Mouse (Mus musculus) E14TG2a.4 (cell line): ENCODE results near the gene Morn3.

Source experiments
- H3K27me3 ChIP-seq: 2 replicates; pipeline ENCODE4 v1.6.1; 2014; ENCODE audit warnings: low read length, control low read depth; ENCODE audit not compliant: insufficient read depth
- H3K36me3 ChIP-seq: 2 replicates; pipeline ENCODE4 v1.6.1; 2014; ENCODE audit warnings: low read length, control low read depth; ENCODE audit not compliant: insufficient read depth
- H3K4me1 ChIP-seq: replicated peaks from 2 replicates; pipeline ENCODE4 v1.6.1; 2014; ENCODE audit warnings: low read depth, low read length, control low read depth
- H3K4me3 ChIP-seq: replicated peaks from 2 replicates; pipeline ENCODE4 v1.5.1; 2014; ENCODE audit warnings: mild to moderate bottlenecking, low read length
- H3K9me3 ChIP-seq: 2 replicates; pipeline ENCODE4 v1.6.1; 2014; ENCODE audit warnings: low read length, control low read depth
- CTCF ChIP-seq: conservative IDR thresholded peaks from 2 replicates; pipeline ENCODE4 v1.5.1; 2014; ENCODE audit warnings: low read length
- NANOG ChIP-seq: IDR thresholded peaks from 2 replicates; pipeline ENCODE4 v1.6.1; 2014; ENCODE audit warnings: borderline replicate concordance, low read length, mixed read lengths
- POU5F1 ChIP-seq: IDR thresholded peaks from 2 replicates; pipeline ENCODE4 v1.6.1; 2014; ENCODE audit warnings: low read length, borderline replicate concordance

Gene Morn3

GRCm38 (mm10) chr5:123010806-123011205, 36.0 kb downstream of the Morn3 start:
- no peak for TF ChIP-seq NANOG
- peak; percentile 97 for TF ChIP-seq CTCF
- peaks cover 48% of the 10 kb centered on the region for H3K4me1 ChIP-seq
- H3K4me3 ChIP-seq, result no peak overlapping the region
- 0 out of 2 replicates have a peak, but pooled peaks cover 4% of the 10 kb centered on the region for H3K9me3 ChIP-seq
- no peaks in the 10 kb centered on the region for H3K36me3 ChIP-seq
- H3K27me3 ChIP-seq, result no peaks in the 10 kb centered on the region

GRCm38 (mm10) chr5:123009873-123010272, 36.9 kb downstream of the Morn3 start:
- Histone ChIP-seq H3K27me3 (no peaks in the 10 kb centered on the region), H3K9me3 (0 out of 2 replicates have a peak, but pooled peaks cover 4% of the 10 kb centered on the region), H3K4me3 (no peak overlapping the region), H3K4me1 (peaks cover 53% of the 10 kb centered on the region), H3K36me3 (no peaks in the 10 kb centered on the region)
- no peak for TF ChIP-seq POU5F1
- no peak for TF ChIP-seq NANOG
- no peak for TF ChIP-seq CTCF

- no peaks in the 10 kb centered on the region for H3K36me3 ChIP-seq
- no peak for TF ChIP-seq NANOG
- peaks cover 47% of the 10 kb centered on the region for H3K4me1 ChIP-seq
- H3K4me3 ChIP-seq, result no peak overlapping the region
- H3K9me3 ChIP-seq, result no peaks in the 10 kb centered on the region
- H3K27me3 ChIP-seq, result no peaks in the 10 kb centered on the region
These were observed 37.8 kb downstream of the Morn3 start for GRCm38 (mm10) chr5:123008877-123009493.

- no peaks in the 10 kb centered on the region for H3K9me3 ChIP-seq
- peaks cover 55% of the 10 kb centered on the region for H3K4me1 ChIP-seq
- no peak overlapping the region for H3K4me3 ChIP-seq
- TF ChIP-seq POU5F1, result no peak
- no peak for TF ChIP-seq NANOG
- no peak for TF ChIP-seq CTCF
- no peaks in the 10 kb centered on the region for H3K36me3 ChIP-seq
- no peaks in the 10 kb centered on the region for H3K27me3 ChIP-seq
These were observed 40.9 kb downstream of the Morn3 start for GRCm38 (mm10) chr5:123005716-123006592.

- Histone ChIP-seq H3K36me3 (peaks cover 18% of the 10 kb centered on the region), H3K9me3 (no peaks in the 10 kb centered on the region), H3K4me3 (no peak overlapping the region), H3K4me1 (peaks cover 58% of the 10 kb centered on the region), H3K27me3 (no peaks in the 10 kb centered on the region)
- TF ChIP-seq CTCF (no peak), POU5F1 (no peak), NANOG (no peak)
These were observed 45.9 kb downstream of the Morn3 start for GRCm38 (mm10) chr5:123000901-123001300.

GRCm38 (mm10) chr5:122997205-122998204, 49.3 kb downstream of the Morn3 start:
- Histone ChIP-seq H3K9me3 (no peaks in the 10 kb centered on the region), H3K4me3 (no peak overlapping the region), H3K4me1 (peaks cover 66% of the 10 kb centered on the region), H3K36me3 (peaks cover 22% of the 10 kb centered on the region), H3K27me3 (no peaks in the 10 kb centered on the region)
- TF ChIP-seq CTCF (no peak), POU5F1 (no peak), NANOG (no peak)

- Histone ChIP-seq H3K27me3 (no peaks in the 10 kb centered on the region), H3K9me3 (no peaks in the 10 kb centered on the region), H3K4me3 (peak overlapping the region; percentile 39), H3K36me3 (peaks cover 24% of the 10 kb centered on the region), H3K4me1 (peaks cover 75% of the 10 kb centered on the region)
- TF ChIP-seq POU5F1 (no peak), CTCF (no peak), NANOG (no peak)
These were observed 51.9 kb downstream of the Morn3 start for GRCm38 (mm10) chr5:122994910-122995309.
